Mouse (Mus musculus) cortical plate, adult 2 months (tissue): ENCODE measurements around the gene Gpr183.

ENCODE experiments used
- CTCF ChIP-seq: fragments of 200-500 bp; IDR thresholded peaks from 2 replicates; pipeline ENCODE4 v1.5.1; 2011; ENCODE audit warnings: mild to moderate bottlenecking, control low read depth, low read length; ENCODE audit not compliant: insufficient read depth; ENCODE audit errors: extremely low read depth
- POLR2A ChIP-seq: fragments of 200-500 bp; IDR thresholded peaks from 2 replicates; pipeline ENCODE4 v1.6.1; 2011; ENCODE audit warnings: mild to moderate bottlenecking, low read length, control low read depth; ENCODE audit not compliant: insufficient read depth; ENCODE audit errors: extremely low read depth

DNA sequence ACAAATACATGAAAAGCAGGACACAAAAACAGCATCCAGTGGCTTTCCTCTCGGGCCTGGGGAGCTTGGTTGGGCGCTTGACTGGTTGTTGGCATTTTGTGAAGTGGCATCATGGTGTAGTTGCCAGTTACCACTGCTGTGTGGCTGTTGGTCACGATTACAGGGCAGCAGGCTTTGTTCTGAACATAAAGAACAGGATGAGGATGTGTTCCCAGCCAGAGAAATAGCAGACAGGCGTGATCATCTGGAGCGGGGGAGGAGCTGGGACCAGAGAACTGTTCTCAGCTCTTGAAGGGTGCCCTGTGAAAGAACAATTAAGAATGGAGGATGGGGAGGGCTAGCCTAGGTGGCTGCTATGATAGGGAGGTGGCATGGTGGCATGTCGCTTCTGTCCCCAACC, 38.1 kb downstream of the Gpr183 start:
- TF ChIP-seq POLR2A = no peak
- no peak for TF ChIP-seq CTCF
